Mouse (Mus musculus): ENCODE measurements around the gene Lrrc26. TPM values are rescaled to one million over a fixed set of nuclear protein-coding genes. Genes with fewer than 3 reads are reported as not detected.
A peak's percentile ranks its signal among the peaks of the same experiment; 100 is the strongest.

The Lrrc26 gene
- polyA plus RNA-seq, 1 experiment = 1.6 TPM

DNA sequence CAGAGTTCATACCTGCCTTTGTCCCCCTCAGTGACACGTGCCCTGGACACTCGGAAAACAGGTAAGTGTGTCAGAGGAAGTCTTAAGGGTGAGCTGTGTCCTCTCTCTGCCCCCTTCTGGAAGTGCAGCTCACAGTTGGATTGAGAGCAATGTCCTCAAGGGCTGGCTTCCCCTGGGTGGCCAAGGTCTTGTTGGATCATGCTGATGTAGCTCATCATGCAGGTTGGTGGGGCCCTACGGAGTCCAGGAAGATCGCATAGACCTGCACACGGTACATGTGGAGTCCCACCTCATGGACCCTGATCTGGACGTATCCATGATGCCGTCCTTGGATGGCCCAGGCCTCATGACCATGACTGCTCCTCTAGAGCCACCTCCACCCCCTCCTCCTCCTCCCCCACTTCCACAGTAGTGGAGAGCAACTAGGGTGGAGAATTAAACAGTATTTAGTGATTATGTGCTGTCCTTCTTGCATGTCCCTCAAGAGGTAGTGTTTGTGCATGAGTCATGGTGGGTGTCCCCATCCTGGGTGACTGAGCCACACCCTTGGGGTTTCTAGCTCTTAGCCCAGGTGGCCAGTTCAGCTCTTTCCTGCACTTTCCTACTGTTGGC, 875 bp upstream of the Lrrc26 start:
- TF ChIP-seq TCF12 (IDR thresholded peaks at IDR 0.05; ENCODE audit: insufficient read depth, poor library complexity, severe bottlenecking) = no peak
- TF ChIP-seq POLR2AphosphoS2 (IDR thresholded peaks at IDR 0.05; ENCODE audit: insufficient read length, low read depth) = no peak
- no peak for TF ChIP-seq MYOD1 (IDR thresholded peaks at IDR 0.05; ENCODE audit: control insufficient read depth in 1 of 3, insufficient read length in 2 of 3, low read depth in 2 of 3)
- no peak for TF ChIP-seq CEBPB (IDR thresholded peaks at IDR 0.05; ENCODE audit: insufficient read depth, poor library complexity, severe bottlenecking)
- TF ChIP-seq POLR2A (IDR thresholded peaks at IDR 0.05; ENCODE audit: insufficient read length, low read depth) = no peak
- no peak for TF ChIP-seq REST (IDR thresholded peaks at IDR 0.05; ENCODE audit: insufficient read depth, insufficient read length)
- TF ChIP-seq MAX (IDR thresholded peaks at IDR 0.05; ENCODE audit: low read depth) = no peak
- TF ChIP-seq SRF (IDR thresholded peaks at IDR 0.05; ENCODE audit: control insufficient read depth, insufficient read length, low read depth) = no peak
- no peak for TF ChIP-seq MYOG (IDR thresholded peaks at IDR 0.05; ENCODE audit: control insufficient read depth in 1 of 3, insufficient read depth in 1 of 3, insufficient read length in 2 of 3, low read depth in 2 of 3)
- TF ChIP-seq TCF3 (IDR thresholded peaks at IDR 0.05; ENCODE audit: insufficient read length, low read depth) = no peak
- no peak for TF ChIP-seq E2F4 (IDR thresholded peaks at IDR 0.05; ENCODE audit: insufficient read depth)
- TF ChIP-seq USF1 (IDR thresholded peaks at IDR 0.05; ENCODE audit: low read depth) = no peak
- Histone ChIP-seq H3K4me3 (no peak overlapping the region), H3K79me2 (ENCODE audit: control insufficient read depth, insufficient read depth) (no peaks in the 10 kb centered on the region), H3K36me3 (ENCODE audit: control insufficient read depth, insufficient read depth) (peaks cover 18% of the 10 kb centered on the region), H3K4me2 (ENCODE audit: low read depth) (peak overlapping the region; percentile 93), H3K27me3 (ENCODE audit: control insufficient read depth, insufficient read depth, insufficient read length) (peaks cover 31% of the 10 kb centered on the region), H3ac (ENCODE audit: control insufficient read depth, insufficient read length) (no peak overlapping the region)

DNA sequence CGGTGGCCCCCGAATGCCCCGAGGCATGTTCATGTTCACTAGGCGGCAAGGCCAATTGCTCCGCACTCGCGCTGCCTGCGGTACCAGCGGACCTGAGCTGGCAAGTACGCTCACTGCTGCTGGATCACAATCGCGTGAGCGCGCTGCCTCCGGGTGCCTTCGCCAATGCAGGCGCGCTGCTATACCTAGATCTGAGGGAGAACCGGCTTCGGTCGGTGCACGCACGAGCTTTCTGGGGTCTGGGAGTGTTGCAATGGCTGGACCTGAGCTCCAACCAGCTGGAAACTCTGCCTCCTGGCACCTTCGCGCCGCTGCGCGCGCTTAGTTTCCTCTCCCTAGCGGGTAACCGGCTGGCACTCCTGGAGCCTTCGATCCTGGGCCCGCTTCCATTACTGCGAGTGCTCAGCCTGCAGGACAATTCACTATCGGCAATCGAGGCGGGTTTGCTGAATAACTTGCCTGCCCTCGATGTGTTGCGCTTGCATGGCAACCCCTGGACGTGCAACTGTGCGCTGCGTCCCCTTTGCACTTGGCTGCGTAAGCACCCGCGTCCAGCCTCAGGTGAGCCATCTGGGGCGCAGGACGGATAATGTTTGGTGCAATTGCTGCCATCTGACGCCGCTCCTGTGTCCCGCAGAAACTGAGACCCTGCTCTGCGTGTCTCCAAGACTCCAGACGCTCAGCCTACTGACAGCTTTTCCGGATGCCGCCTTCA, 543 bp downstream of the Lrrc26 start:
- Histone ChIP-seq H3K4me3 (no peak overlapping the region), H3K36me3 (ENCODE audit: control insufficient read depth, insufficient read depth) (peaks cover 5% of the 10 kb centered on the region)
- no peak for TF ChIP-seq SRF (IDR thresholded peaks at IDR 0.05; ENCODE audit: control insufficient read depth, insufficient read length, low read depth)
- TF ChIP-seq TCF12 (IDR thresholded peaks at IDR 0.05; ENCODE audit: insufficient read depth, poor library complexity, severe bottlenecking) = no peak
- TF ChIP-seq MYOG (IDR thresholded peaks at IDR 0.05; ENCODE audit: control insufficient read depth in 1 of 3, insufficient read depth in 1 of 3, insufficient read length in 2 of 3, low read depth in 2 of 3) = no peak
- TF ChIP-seq CEBPB (IDR thresholded peaks at IDR 0.05; ENCODE audit: insufficient read depth, poor library complexity, severe bottlenecking) = no peak
- TF ChIP-seq MYOD1 (IDR thresholded peaks at IDR 0.05; ENCODE audit: control insufficient read depth in 1 of 3, insufficient read length in 2 of 3, low read depth in 2 of 3) = no peak
- TF ChIP-seq TCF3 (IDR thresholded peaks at IDR 0.05; ENCODE audit: insufficient read length, low read depth) = no peak
- TF ChIP-seq E2F4 (IDR thresholded peaks at IDR 0.05; ENCODE audit: insufficient read depth) = no peak
- TF ChIP-seq REST (IDR thresholded peaks at IDR 0.05; ENCODE audit: insufficient read depth, insufficient read length) = no peak
- no peak for TF ChIP-seq MAX (IDR thresholded peaks at IDR 0.05; ENCODE audit: low read depth)
- no peak for TF ChIP-seq USF1 (IDR thresholded peaks at IDR 0.05; ENCODE audit: low read depth)
- TF ChIP-seq POLR2AphosphoS2 (IDR thresholded peaks at IDR 0.05; ENCODE audit: insufficient read length, low read depth) = no peak
- no peak for TF ChIP-seq POLR2A (IDR thresholded peaks at IDR 0.05; ENCODE audit: insufficient read length, low read depth)

DNA sequence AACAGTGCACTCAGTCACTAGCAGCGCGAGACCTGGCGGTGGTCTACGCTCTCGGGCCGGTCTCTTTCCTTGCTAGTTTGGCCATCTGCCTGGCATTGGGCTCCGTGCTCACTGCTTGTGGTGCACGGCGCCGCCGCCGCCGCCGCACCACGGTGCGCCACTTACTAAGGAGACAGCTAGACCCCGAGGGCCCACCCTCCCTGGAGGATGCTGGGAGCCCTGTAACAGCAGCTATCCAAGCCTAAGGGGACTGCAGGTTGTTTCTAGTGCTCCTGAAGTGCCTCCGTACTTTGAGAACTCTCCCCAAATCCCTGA, 1.1 kb downstream of the Lrrc26 start:
- Histone ChIP-seq H3K36me3 (ENCODE audit: control insufficient read depth, insufficient read depth) (peaks cover 2% of the 10 kb centered on the region), H3K27me3 (ENCODE audit: control insufficient read depth, insufficient read depth, insufficient read length) (peaks cover 50% of the 10 kb centered on the region), H3K4me2 (ENCODE audit: low read depth) (peak overlapping the region; percentile 93), H3ac (ENCODE audit: control insufficient read depth, insufficient read length) (no peak overlapping the region), H3K79me2 (ENCODE audit: control insufficient read depth, insufficient read depth) (no peaks in the 10 kb centered on the region), H3K4me3 (no peak overlapping the region)
- TF ChIP-seq CEBPB (IDR thresholded peaks at IDR 0.05; ENCODE audit: insufficient read depth, poor library complexity, severe bottlenecking) = no peak
- no peak for TF ChIP-seq POLR2AphosphoS2 (IDR thresholded peaks at IDR 0.05; ENCODE audit: insufficient read length, low read depth)
- TF ChIP-seq USF1 (IDR thresholded peaks at IDR 0.05; ENCODE audit: low read depth) = no peak
- no peak for TF ChIP-seq MYOG (IDR thresholded peaks at IDR 0.05; ENCODE audit: control insufficient read depth in 1 of 3, insufficient read depth in 1 of 3, insufficient read length in 2 of 3, low read depth in 2 of 3)
- no peak for TF ChIP-seq E2F4 (IDR thresholded peaks at IDR 0.05; ENCODE audit: insufficient read depth)

More for the DNA sequence above, 543 bp downstream of the Lrrc26 start:
- Histone ChIP-seq H3K79me2 (ENCODE audit: control insufficient read depth, insufficient read depth) (no peaks in the 10 kb centered on the region), H3K4me2 (ENCODE audit: low read depth) (peak overlapping the region; percentile 93), H3ac (ENCODE audit: control insufficient read depth, insufficient read length) (no peak overlapping the region), H3K27me3 (ENCODE audit: control insufficient read depth, insufficient read depth, insufficient read length) (peaks cover 45% of the 10 kb centered on the region)

DNA sequence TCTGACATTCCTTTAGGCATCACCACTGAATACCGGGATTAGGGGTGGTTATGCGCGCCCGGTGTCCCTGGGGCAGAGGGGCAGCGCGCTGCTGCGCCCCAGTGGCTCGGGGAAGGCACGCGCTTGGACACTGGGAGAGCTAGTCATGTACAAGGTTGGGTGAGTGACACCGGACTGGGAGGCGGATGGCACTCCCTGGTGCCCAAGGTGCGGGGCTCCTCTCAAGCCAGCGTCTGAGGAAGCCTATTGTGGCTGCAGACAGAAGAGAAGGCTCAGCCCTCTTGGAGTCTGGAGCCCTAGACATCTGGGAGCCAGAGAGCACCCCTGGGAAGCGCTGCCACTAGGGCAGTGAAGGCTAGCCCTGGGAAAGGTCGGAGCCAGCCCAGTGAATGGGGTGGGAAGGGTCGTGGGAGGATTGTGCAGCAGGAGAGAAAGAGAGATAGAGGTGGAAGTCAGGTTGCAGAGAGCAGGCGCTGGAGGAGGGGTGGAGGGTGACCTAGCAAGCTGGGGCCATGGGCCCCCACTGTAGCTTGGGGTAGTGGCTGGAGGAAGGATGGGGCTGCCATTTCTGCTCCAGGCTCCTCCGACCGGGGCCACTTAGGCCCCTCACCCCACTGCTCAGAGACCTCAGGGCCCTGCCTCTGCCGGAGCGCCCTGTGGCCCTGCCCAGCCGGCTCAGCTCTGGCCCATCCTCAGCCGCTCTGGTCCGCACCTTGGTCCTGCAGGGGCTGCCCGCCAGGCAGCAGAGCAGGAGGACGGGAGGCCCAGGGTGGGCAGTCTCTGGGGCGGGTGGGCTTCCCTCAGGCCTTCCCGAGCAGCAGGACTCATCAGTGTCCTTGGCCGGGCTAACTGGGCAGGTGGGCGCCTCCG, 1.7 kb downstream of the Lrrc26 start:
- Histone ChIP-seq H3K4me2 (ENCODE audit: low read depth) (peak overlapping the region; percentile 93), H3K27me3 (ENCODE audit: control insufficient read depth, insufficient read depth, insufficient read length) (peaks cover 56% of the 10 kb centered on the region), H3K4me3 (no peak overlapping the region), H3K79me2 (ENCODE audit: control insufficient read depth, insufficient read depth) (no peaks in the 10 kb centered on the region), H3ac (ENCODE audit: control insufficient read depth, insufficient read length) (no peak overlapping the region), H3K36me3 (ENCODE audit: control insufficient read depth, insufficient read depth) (no peaks in the 10 kb centered on the region)
- TF ChIP-seq MYOG (IDR thresholded peaks at IDR 0.05; ENCODE audit: control insufficient read depth in 1 of 3, insufficient read depth in 1 of 3, insufficient read length in 2 of 3, low read depth in 2 of 3) (no peak), POLR2AphosphoS2 (IDR thresholded peaks at IDR 0.05; ENCODE audit: insufficient read length, low read depth) (no peak), MYOD1 (IDR thresholded peaks at IDR 0.05; ENCODE audit: control insufficient read depth in 1 of 3, insufficient read length in 2 of 3, low read depth in 2 of 3) (no peak), MAX (IDR thresholded peaks at IDR 0.05; ENCODE audit: low read depth) (no peak), TCF3 (IDR thresholded peaks at IDR 0.05; ENCODE audit: insufficient read length, low read depth) (no peak), POLR2A (IDR thresholded peaks at IDR 0.05; ENCODE audit: insufficient read length, low read depth) (no peak), REST (IDR thresholded peaks at IDR 0.05; ENCODE audit: insufficient read depth, insufficient read length) (no peak), USF1 (IDR thresholded peaks at IDR 0.05; ENCODE audit: low read depth) (no peak), SRF (IDR thresholded peaks at IDR 0.05; ENCODE audit: control insufficient read depth, insufficient read length, low read depth) (no peak), E2F4 (IDR thresholded peaks at IDR 0.05; ENCODE audit: insufficient read depth) (no peak), TCF12 (IDR thresholded peaks at IDR 0.05; ENCODE audit: insufficient read depth, poor library complexity, severe bottlenecking) (no peak), CEBPB (IDR thresholded peaks at IDR 0.05; ENCODE audit: insufficient read depth, poor library complexity, severe bottlenecking) (no peak)
